Mouse (Mus musculus): Measurements from ENCODE around the gene Mtmr1.

DNA sequence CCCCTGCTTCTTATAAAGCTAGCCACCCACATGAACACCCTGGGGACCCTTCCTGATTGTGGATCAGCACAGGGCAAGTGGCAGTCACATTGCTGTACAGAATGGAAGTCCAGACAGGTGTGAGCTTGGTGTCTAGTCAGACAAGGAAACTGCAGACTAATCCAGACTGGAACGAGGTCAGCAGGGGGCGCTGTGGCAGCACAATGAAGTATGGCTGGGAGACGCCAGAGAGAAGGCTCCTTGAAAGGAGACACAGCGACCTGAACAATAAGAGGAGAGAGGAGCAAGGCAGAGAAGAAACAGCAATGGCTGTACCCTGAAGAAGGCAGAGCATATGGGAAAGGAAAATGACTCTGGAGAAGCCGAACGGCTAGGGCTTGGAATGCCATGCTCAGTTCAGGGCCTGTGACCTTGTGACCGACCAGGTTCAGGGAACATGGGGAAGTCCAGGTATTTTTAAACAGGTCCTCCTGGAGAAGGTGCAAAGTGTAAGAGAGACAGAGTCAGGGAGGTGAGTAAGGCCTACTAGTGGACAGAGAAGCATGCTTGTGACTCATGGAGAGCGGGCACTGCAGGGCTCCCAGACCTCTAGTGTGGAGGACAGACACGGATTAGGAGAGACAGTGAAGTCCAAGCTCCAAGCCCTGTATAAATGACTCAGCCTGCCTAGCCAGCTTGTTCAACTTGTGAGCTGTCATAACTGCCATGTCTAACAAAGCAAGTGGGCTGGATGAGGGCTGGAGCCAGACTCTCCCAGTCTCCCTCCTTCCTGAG lies 61.4 kb downstream of the Mtmr1 start:
- TF ChIP-seq CTCF (conservative IDR thresholded peaks at IDR 0.05; ENCODE audit: low read length) (peak; percentile 27), NANOG (IDR thresholded peaks at IDR 0.05; ENCODE audit: borderline replicate concordance, low read length) (no peak)

Measured in E14TG2a.4 (cell line).